Mouse (Mus musculus) erythroblast, embryonic 14.5 days (primary cell): ENCODE data around the gene Sipa1l3.

Source experiments
- GATA1 ChIP-seq: IDR thresholded peaks from 2 replicates; pipeline ENCODE4 v1.6.1; 2012; ENCODE audit warnings: low read length, inconsistent platforms, mixed read lengths
- TAL1 ChIP-seq: IDR thresholded peaks from 3 replicates; pipeline ENCODE4 v1.6.1; 2012; ENCODE audit warnings: low read length, inconsistent platforms, mixed read lengths

GRCm38 (mm10) chr7:29494015-29494414, 24.4 kb downstream of the Sipa1l3 start:
- TF ChIP-seq GATA1, result no peak
- TF ChIP-seq TAL1, result no peak
